Mouse (Mus musculus): Measurements from ENCODE around the gene Tcf21.

- no peak for TF ChIP-seq MYOG (IDR thresholded peaks at IDR 0.05; ENCODE audit: control insufficient read depth in 1 of 3, insufficient read depth in 1 of 3, insufficient read length in 2 of 3, low read depth in 2 of 3)
- TF ChIP-seq MAX (IDR thresholded peaks at IDR 0.05; ENCODE audit: low read depth): no peak
- TF ChIP-seq POLR2A (IDR thresholded peaks at IDR 0.05; ENCODE audit: insufficient read length, low read depth): no peak
Measured at GRCm38 (mm10) chr10:22817976-22818375, 2.0 kb downstream of the Tcf21 start.

Data from myocyte (in vitro differentiated cells).